Mouse (Mus musculus) right cerebral cortex, adult 2 months (tissue): ENCODE results near the gene Ubl7.
A peak's percentile ranks its signal among the peaks of the same experiment; 100 is the strongest.

ENCODE experiments used
- DNase-seq, 2 experiments: peaks; one replicate each; pipeline ENCODE4 v3.0.0; 2021 to 2022; ENCODE audit warnings: low spot score in 2 of 2

Ubl7 gene

DNA sequence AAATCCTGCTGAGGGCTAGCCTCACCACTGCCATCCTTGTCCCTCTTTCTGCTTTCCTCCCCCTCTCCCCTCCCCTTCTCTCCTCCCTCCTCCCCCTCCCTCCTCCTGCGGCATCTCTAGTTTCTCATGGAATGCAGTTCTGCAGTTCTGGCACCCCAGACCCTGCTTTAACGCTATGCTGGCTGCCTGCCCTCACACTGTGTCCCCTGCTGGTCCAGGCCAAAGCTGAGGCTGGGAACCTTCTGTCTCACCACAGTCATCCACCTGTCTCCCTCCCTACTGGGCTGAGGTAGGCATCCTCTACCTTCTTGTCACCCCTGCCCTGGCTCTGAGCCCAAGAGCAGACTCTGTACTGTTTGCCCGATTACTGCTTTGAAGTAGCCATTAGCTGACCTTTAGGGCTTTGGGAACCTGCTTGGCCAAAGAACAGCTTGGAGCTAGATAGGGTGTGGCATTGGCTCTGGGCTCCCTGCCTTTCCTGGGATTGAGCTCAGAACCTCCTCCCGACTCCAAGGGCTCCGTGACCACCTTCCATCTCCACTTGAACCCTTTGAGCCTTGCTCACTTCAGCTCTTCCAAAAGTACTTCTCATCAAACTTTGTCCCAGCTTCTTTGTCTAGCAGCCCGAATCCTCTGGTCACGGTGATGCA, 36.7 kb downstream of the Ubl7 start:
- DNase-seq: no peak

DNA sequence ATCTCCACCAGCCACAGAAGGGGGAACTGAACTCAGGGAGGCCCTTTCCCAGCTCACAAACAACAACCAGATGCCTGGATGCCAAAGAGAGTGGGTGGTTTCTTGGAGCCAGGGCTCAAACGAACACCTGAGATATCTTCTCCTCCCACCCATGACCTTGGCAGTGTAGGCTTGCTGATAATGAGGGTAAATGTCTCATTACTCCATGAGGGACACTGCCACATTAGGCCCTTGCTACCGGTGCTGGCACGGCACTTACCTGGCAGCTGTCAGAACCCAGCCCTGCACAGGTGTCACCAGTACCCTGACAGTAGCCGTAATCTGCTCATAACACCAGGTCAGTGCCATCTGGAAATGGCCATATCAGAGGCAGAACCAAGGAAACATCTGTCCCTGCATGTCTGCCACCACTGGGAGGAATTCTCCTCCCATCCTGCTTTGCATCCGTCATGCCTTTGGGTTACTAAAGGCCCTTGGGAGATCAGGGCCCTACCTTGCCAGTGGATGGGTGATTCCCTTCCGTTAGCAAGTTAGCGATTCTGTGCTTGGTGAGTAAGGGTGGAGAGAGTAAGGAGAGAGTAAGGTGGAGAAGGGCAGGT, 37.7 kb downstream of the Ubl7 start:
- DNase-seq: no peak

DNA sequence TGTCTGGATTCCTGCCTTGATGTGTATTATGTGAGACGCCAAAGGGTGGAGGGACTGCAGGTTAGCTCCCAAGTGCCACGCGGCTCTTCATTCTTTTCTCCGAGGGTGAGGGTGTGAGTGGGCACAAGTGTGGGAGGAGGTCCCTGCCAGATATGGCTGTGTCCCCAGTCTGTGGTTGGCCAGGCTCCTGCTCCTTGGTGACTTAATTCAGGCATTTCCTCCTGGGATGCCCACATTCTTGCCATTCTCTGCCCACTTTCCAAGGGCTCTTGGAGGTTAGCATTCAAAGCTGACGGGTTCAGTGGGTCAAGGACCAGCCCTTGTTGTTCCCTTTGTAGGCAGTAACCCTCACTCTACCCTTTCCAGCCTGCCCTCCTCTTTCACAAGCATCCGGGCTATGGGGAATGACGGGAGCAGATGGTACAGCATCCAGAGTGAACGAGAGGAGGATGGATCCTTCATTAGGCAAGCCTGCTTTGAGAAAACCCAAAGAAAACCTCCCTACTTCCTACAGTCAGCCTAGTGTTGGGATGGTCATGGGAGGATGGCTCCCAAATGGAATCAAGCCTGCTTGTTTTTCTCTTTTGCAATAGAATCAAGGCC, 38.4 kb downstream of the Ubl7 start:
- DNase-seq: no peak

DNA sequence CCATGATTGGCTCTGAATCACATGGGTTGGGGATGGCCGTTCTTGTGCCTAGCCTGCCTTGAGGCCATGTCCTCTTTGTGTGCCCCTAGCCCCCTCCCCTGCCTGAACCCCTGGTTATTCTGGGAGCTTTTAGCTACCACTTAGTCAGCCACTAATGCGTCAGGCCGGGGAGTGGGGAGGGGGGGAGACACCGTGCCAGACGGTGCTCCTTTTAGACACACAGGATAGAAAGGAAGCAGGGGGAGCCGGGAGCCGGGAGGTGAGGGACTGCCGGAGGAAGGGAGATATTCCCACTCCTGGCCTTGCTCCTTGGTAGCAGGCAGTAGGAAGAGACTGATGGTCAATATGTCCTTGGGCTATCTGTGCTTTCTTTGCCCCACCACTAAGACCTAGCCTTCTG, 39.1 kb downstream of the Ubl7 start:
- DNase-seq: no peak

DNA sequence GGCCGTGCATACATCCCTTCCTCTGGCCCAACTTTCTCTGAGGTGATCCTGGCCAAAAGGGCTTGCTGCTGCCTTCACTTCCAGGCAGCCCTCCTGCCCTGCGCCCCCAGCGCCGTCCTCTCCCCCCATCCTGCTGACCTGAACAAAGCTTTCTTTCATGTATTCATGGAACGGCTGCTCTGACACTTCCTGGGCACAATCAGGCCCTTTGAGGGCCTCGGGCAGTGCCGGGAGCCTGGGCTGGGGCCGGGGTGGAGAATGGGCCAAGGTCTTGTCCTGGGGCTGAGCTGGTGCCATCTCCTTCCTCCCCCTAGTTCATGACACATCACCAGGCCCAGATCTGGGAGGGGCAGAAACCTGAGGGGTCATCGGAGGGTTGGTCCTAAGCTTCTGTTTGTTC, 39.7 kb downstream of the Ubl7 start:
- DNase-seq: no peak

DNA sequence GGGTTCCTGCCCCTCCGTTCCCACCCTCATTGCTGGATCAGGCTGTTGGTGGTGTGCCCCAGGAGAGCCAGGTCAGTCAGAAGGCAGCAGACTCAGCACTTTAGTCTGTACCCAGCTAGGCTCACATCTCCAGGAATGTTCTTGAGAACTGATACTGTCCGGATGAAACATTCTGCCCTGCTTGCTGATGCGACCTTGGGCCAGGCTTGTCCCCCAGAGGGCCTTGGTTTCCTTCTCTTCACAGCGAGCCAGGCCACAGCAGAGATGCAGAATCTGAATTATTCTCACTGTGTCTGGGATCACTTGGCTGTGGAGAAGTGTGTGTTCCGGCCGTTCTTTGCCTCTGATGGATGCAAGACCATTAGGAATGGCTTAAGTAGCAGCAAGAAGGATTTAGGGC, 41.2 kb downstream of the Ubl7 start:
- no peak for DNase-seq

DNA sequence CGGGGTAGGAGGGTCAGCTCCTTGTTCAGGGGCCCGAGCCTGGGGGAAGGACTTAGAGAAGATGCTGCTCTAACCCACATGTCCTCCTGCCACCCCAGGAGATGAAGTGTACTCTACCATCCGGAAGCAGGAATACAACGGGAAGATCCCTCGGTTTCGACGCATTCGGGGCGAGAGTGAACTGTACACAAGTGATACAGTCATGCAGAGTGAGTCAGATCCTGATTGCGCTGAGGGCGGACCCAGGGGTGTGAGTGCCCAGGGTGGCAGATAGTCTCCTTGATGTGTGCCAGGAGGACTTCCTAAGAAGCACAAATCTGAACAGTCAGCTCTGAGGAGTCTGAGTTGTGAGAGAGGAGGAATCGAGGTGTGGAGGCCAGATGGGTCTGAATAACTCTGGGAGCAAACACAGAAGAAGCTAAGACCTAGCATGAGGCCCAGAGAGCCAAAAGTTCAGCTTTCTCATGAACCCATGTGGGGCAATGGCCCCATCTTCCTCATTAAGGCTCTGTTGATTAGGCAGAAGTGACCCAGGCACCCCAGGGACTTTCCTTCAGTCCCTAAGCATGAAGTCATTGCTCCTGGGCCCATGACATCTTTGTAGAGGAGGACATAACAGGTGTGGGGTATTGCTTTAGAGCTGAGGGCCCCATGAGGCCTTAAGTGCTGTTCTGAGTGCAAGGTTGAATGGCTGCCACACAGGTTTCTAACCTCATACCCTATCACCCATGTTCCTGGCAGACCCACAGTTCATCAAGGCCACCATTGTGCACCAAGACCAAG, 44.4 kb downstream of the Ubl7 start:
- DNase-seq: peak in 1 of 2 experiments; percentile 7

DNA sequence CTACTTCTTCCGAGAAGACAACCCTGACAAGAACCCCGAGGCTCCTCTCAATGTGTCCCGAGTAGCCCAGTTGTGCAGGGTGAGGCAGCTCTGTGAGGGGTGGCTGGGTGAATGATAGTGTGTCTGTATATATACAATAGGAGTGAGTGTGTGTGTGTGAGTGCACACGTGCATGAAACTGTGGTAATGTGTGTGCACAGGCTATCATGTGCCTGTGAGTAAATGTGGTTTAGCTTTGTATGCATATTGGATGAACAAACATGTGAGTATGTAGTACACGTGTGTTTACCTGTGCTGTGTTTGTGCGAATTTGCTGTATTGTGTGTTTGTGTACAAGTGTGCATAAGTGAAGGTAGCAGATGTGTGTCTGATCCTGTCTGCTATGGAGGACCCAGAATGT, 45.0 kb downstream of the Ubl7 start:
- DNase-seq: no peak

DNA sequence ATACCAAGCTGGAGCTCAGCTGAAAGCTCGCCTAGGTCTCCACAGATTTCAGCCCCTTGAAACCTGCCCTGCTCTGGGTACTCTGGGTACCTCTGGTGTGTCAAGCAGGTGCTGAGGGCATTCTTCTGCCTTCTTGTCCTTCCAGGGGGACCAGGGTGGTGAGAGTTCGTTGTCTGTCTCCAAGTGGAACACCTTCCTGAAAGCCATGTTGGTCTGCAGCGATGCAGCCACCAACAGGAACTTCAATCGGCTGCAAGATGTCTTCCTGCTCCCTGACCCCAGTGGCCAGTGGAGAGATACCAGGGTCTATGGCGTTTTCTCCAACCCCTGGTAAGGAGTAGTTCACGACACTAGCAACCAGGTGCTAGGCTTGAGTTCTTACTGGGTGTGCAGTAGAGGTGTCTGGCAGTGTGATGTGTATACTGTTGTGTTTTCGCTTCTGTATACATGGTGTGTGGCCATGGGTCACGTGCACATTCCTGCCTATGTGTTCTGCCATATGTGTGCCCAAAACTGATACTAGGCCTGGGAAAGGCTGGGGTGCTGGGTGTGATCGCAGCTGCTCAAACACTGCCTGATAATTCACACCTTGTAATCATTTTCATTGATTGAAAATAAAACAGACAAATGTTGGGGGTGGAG, 45.5 kb downstream of the Ubl7 start:
- DNase-seq: peak in 1 of 2 experiments; percentile 2

DNA sequence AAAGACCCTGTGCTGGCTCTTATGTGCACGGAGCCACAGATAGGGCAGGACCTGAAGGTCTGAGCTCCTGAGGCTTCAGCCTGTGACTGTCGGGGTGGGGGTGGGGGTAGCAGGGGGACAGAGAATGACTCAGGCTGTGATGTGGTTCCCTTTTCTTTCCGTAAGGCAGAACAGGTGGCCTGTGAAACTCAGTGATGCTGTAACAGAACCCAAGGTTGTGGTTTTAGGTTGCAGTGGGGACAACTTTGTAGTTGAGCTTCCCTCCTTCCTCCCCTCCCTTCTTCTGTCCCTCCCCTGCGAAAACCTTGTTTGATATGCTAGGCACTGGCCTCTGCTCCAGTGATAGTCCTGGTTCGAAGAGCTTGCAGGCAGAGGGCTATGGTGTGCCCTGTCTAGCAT, 46.1 kb downstream of the Ubl7 start:
- DNase-seq: no peak

DNA sequence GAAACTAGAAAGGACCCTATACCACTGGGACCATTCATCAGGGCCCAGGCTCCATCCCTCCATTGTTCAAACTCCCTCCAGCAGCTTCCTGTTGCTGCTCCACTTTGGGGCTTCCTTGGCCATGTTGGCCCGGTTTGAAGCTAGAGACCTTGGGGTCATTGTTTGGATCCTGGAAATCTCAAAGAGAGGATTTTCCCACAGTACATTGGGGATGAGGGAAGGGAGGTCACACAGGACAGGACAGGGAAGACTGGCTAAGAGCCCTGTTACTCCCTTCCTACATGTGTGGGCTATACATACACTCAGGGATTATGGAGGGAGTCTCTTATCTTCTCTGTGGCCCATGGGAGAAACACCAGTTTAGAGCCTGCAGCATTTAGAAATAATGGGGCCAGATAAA, 47.8 kb downstream of the Ubl7 start:
- DNase-seq: no peak

DNA sequence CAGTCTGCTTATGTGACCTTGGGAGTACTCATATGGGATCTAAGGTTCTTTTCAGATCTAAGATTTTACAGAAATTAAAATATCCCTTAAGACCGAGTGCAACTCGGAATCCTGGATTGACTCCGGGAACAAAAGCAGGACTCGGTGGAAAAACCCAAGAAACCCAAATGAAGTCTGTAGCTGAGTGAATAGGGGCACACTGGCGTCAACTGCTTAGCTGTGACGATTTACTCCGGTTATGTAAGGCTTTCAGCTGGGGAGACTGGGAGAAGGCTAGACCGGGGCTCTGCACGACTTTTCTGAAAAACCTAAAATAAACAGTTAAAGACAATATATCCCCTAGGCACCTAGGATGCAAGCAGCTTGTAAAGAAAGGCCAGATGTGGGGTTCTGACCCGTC, 48.6 kb downstream of the Ubl7 start:
- DNase-seq: no peak

DNA sequence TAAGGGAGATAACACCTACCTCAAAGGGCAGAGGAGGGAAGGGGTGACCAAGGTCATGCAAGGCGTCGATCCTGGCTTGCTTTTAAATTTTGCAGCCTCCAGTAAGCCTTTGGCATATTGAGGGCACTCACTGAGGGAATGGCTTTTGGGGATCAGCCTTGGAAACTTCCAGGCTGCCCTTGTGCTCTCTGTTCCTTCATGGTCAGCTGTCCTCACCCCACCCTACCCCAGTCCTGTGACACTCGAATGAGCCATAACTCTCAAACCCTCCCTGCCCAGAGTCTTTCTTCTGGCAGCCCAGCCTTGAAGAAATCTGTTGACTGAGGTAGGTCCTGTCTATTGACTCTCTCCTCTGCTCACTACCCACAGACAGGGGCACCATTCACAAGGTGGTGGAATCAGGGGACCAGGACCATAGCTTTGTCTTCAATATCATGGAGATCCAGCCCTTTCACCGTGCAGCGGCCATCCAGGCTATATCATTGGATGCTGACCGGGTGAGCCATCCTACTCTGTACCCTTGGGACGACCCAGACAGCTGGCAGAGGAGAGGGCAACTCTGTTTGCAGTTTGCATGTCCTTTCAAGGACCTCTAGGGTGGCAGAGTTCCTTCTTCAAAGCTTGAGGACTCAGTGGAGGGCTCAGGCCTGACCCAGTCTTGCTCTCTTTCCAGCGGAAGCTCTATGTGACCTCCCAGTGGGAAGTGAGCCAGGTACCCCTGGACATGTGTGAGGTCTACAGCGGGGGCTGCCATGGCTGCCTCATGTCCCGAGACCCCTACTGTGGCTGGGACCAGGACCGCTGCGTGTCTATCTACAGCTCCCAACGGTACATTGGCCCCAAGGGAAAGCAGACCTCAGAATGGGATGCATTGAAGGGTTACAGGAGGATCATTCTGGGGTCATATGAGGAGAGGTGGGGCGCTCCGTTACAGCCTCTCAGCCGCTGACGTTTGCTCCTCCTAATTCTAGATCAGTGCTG, 49.4 kb downstream of the Ubl7 start:
- DNase-seq: no peak

DNA sequence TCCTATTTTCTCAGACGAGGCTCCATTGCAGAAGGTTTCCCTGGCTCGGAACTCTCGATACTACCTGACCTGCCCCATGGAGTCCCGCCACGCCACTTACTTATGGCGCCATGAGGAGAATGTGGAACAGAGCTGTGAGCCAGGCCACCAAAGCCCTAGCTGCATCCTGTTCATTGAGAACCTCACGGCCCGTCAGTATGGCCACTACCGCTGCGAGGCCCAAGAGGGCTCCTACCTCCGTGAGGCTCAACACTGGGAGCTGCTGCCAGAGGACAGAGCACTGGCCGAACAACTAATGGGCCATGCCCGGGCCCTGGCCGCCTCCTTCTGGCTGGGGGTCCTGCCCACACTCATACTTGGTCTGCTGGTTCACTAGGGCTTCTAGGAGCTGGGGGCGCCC, 50.4 kb downstream of the Ubl7 start:
- no peak for DNase-seq

DNA sequence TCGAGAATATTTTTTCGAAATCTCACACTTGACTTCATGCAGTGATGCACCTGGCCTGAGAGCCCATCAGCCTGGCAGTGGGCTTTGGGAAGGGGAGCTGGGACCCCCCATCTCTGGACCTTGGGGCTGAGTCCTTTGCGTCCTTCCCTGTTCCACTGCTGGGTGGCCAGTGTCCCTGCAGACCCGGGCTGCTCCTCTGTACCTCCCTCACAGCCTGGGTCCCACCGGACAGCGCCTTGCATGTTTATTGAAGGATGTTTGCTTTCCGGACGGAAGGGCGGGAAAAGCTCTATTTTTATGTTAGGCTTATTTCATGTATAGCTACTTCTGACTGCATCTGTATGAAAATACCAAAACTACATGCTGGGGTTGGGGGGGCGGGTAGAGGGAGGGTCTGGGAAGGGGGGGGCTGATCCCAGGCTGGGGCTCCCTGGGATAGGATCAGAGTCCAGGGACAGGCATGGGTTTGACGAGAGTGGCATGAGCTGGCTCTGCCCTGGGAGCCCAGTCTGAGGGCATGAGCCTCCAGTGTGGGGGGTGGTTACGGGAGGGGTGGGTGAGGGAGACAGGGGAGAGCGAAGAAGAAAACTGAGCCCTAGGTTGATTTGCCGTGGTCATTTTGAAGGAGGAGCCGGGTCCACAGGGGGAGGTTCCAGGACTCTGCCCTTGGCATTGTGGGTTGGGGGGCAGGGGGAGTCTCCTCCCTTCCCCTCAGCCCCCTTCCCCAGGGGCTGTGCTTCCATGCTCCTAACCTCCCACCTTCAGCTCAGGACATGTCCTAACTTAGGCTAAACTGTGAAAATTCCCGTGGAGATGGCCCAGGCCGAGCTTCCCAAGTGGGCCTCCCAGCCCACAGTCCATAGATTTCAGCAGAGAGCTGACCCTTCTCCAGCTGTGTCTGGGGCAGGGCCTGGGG, 51.3 kb downstream of the Ubl7 start:
- no peak for DNase-seq

DNA sequence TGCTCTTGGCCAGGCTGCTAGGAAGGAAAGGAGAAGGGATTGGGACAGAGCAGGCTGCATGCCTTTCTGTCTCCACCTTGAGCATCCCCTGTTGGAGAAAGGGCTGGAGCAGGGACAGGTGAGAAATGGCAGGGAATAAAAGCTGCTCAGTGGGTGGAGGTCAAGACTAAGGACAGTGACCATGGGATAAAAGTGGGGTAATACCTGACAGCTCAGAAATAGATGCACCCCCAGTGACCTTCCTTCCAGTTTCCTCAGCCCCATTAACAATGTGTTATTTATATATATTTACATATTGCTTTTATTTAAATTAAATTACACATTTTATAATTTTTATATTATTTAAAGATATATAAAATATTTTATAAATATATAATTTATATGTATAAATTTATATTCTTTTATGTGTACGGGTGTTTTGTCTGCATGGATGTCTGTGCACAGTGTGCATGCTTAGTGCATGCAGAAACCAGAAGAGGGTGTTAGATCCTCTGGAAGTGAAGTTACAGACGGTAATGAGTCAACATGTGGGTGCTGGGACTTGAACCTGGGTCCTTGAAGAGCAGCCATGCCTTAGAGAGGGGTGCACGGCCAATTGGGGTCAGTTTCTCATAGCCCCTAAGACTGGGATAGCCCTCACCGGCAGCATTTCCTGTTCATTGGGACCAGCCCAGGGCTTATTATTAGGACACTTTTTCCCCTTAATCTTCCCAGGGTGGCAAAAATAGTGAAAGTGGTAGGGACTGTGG, 52.6 kb downstream of the Ubl7 start:
- no peak for DNase-seq

DNA sequence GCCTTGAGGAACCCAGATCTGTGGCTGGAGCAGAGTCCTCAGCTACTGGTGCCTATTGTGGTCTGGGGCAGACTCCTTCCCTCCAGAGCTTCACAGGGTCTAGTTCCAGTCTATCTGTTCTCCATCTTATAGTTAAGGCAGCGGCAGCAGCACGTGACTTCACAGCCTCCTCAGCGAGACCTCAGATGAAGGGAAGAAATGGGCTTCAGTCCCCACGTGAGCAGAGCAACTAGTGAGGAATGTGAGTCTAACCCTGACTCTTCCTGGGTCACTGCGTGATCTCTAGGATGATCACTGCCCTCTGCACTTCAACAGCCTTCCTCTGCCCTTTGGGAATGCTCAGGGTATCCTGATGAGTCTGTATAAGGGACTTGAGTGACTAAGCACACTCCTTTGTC, 53.2 kb downstream of the Ubl7 start:
- DNase-seq: peak in 1 of 2 experiments; percentile 2

DNA sequence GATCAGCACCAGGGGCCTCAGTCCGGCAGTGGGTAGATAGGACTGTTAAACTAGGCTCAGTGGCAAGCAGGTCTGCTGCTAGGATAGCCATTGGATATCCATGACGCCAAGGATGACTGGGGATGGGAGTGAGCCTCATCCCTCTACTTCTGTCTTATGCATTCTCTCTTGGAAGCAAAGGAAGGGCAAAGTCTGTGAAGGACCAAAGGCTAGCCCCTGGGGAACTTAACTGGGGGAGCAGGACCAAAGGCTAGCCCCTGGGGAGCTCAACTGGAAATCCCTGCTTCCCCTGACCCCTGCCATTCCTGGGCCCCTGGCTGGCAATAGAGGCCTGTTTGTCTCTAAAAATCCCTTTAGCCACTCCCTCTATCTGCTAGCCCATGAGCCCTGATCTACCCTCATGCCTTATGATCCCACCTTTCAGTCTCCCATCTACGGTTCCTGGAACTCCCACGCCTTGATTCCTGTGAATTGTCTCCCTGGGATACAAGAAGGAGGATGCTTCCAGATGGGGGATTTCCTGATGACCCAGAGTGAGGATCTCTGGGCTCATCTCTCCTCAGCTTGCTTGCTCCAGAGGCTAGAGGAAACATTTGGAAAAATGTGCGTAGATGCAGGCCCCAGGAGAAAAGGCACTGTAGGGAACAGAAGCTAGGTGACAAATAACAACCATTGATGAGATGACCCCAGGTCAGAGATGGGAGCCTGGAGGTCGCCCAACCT, 53.9 kb downstream of the Ubl7 start:
- DNase-seq: no peak
